ENCODE assay signal across 9 mouse cellular contexts in genomic region chr13:34398061-34398787, GRCm38 (mm10). TPM values are rescaled to one million over a fixed set of nuclear protein-coding genes. Genes with fewer than 3 reads are reported as not detected.
A peak's percentile ranks its signal among the peaks of the same experiment; 100 is the strongest.
DNase-seq lines count a peak whose midpoint lies in the region; ATAC-seq and TF ChIP-seq lines count a peak whose summit lies in the region.
"Had no signal": no experiment of that assay in that cellular context is flagged by ENCODE, and none has a peak within 500 bp of the region (broad histone marks: within the 10 kb centered on the region; RNA-seq: fewer than 3 reads in every experiment).

No protein-coding gene starts in this region.

- H3K4me1 ChIP-seq in heart, embryonic 13.5 days = peaks cover 8% of the 10 kb centered on the region; the same call in 1 of the 2 replicates
- H3K4me1 ChIP-seq in heart, postnatal 0 days (ENCODE audit: control insufficient read depth, insufficient read depth) = no peaks in the 10 kb centered on the region
- H3K4me1 ChIP-seq in lung, embryonic 14.5 days (ENCODE audit: insufficient read depth) = no peaks in the 10 kb centered on the region
- H3K4me1 ChIP-seq in thymus, adult 2 months (replicated peaks; ENCODE audit: control insufficient read depth, insufficient read depth, low read length) = peaks cover 4% of the 10 kb centered on the region; the same call in 1 of the 2 replicates
- H3K4me1 ChIP-seq: forebrain, embryonic 15.5 days had no signal

- 0 out of 2 replicates have a peak overlapping the region, but pooled peaks have one; percentile 37 for H3K27ac ChIP-seq in heart, embryonic 13.5 days (replicated peaks)
- peak overlapping the region; percentile 30; the same call in 1 of the 2 replicates for H3K27ac ChIP-seq in heart, postnatal 0 days (ENCODE audit: low read depth)
- no peak overlapping the region for H3K27ac ChIP-seq in lung, embryonic 14.5 days (ENCODE audit: low read depth)
- H3K27ac ChIP-seq in thymus, adult 2 months (ENCODE audit: control insufficient read depth, insufficient read depth, low read length) = no peak overlapping the region
- H3K27ac ChIP-seq: forebrain, embryonic 15.5 days had no signal

- H3K4me2 ChIP-seq in heart, embryonic 13.5 days = no peak overlapping the region
- no peak overlapping the region for H3K4me2 ChIP-seq in heart, postnatal 0 days (ENCODE audit: low read depth, low read length)
- H3K4me2 ChIP-seq in lung, embryonic 14.5 days = no peak overlapping the region
- H3K4me2 ChIP-seq: forebrain, embryonic 15.5 days had no signal

- intact Hi-C loops in heart, postnatal 36 days (cut with DNase I) = no loop called here

- H3K9ac ChIP-seq in heart, embryonic 13.5 days = no peak overlapping the region
- no peak overlapping the region for H3K9ac ChIP-seq in heart, postnatal 0 days (replicated peaks; ENCODE audit: low read depth, low read length)
- H3K9ac ChIP-seq in lung, embryonic 14.5 days = no peak overlapping the region
- H3K9ac ChIP-seq: forebrain, embryonic 15.5 days had no signal

- no peak for ATAC-seq in heart, embryonic 13.5 days (ENCODE audit: extremely low read depth, insufficient number of reproducible peaks, low FRiP score, low TSS enrichment)
- 0 out of 2 replicates have a peak, but pooled peaks have one; percentile 44 for ATAC-seq in heart, postnatal 0 days (ENCODE audit: insufficient read depth, low read depth)
- ATAC-seq in lung, embryonic 14.5 days (ENCODE audit: insufficient read depth) = peak; percentile 63; the same call in 1 of the 2 replicates
- ATAC-seq in cerebellum, adult (ENCODE audit: insufficient number of reproducible peaks, low FRiP score, low TSS enrichment) = no peak
- ATAC-seq: forebrain, embryonic 15.5 days had no signal

- TF ChIP-seq CTCF in heart, postnatal 0 days (IDR thresholded peaks at IDR 0.05; ENCODE audit: low read depth) = no peak
- TF ChIP-seq CTCF in lung, embryonic 14.5 days (IDR thresholded peaks at IDR 0.05; ENCODE audit: low read depth) = no peak
- no peak for TF ChIP-seq CTCF in thymus, adult 2 months (IDR thresholded peaks at IDR 0.05; ENCODE audit: borderline replicate concordance, control insufficient read depth, extremely low read depth, insufficient read depth, low read length, poor library complexity)

- no peak for TF ChIP-seq POLR2A in thymus, adult 2 months (IDR thresholded peaks at IDR 0.05; ENCODE audit: control insufficient read depth, extremely low read depth, insufficient read depth, low read length, poor library complexity)

- H3K9me3 ChIP-seq in heart, embryonic 13.5 days = no peaks in the 10 kb centered on the region
- no peaks in the 10 kb centered on the region for H3K9me3 ChIP-seq in heart, postnatal 0 days (replicated peaks; ENCODE audit: control insufficient read depth, low read length)
- no peaks in the 10 kb centered on the region for H3K9me3 ChIP-seq in lung, embryonic 14.5 days (ENCODE audit: low read depth, low read length)
- H3K9me3 ChIP-seq: forebrain, embryonic 15.5 days had no signal

- H3K27me3 ChIP-seq in heart, embryonic 13.5 days (replicated peaks) = no peaks in the 10 kb centered on the region
- H3K27me3 ChIP-seq in heart, postnatal 0 days (ENCODE audit: control insufficient read depth, insufficient read depth, low read length) = no peaks in the 10 kb centered on the region
- H3K27me3 ChIP-seq in lung, embryonic 14.5 days (ENCODE audit: insufficient read depth, low read length) = no peaks in the 10 kb centered on the region
- H3K27me3 ChIP-seq in thymus, adult 2 months (ENCODE audit: control insufficient read depth, insufficient read depth, low read length) = no peaks in the 10 kb centered on the region
- H3K27me3 ChIP-seq: forebrain, embryonic 15.5 days had no signal

- no peak overlapping the region for H3K4me3 ChIP-seq in heart, embryonic 13.5 days
- H3K4me3 ChIP-seq in heart, postnatal 0 days (ENCODE audit: low read depth, low read length) = no peak overlapping the region
- no peak overlapping the region for H3K4me3 ChIP-seq in lung, embryonic 14.5 days (ENCODE audit: low read depth, low read length)
- H3K4me3 ChIP-seq in thymus, adult 2 months (ENCODE audit: control insufficient read depth, insufficient read depth, low read length) = no peak overlapping the region
- H3K4me3 ChIP-seq: forebrain, embryonic 15.5 days had no signal

- no peak for DNase-seq in heart, postnatal 36 days
- peak; percentile 57 for DNase-seq in NIH3T3 (ENCODE audit: low read depth)
- no peak for DNase-seq in heart, postnatal 0 days (ENCODE audit: low spot score)
- DNase-seq in lung, embryonic 14.5 days = peak; percentile 47
- DNase-seq in cerebellum, postnatal 4 days (ENCODE audit: low spot score in 2 of 2) = no peak
- DNase-seq in thymus, adult 2 months = no peak

- TF ChIP-seq EP300 in heart, postnatal 0 days (IDR thresholded peaks at IDR 0.05; ENCODE audit: low read depth) = no peak

- no peaks in the 10 kb centered on the region for H3K36me3 ChIP-seq in heart, embryonic 13.5 days
- H3K36me3 ChIP-seq in heart, postnatal 0 days (replicated peaks; ENCODE audit: control insufficient read depth, insufficient read depth, low read length) = no peaks in the 10 kb centered on the region
- no peaks in the 10 kb centered on the region for H3K36me3 ChIP-seq in lung, embryonic 14.5 days (ENCODE audit: insufficient read depth)
- no peaks in the 10 kb centered on the region for H3K36me3 ChIP-seq in thymus, adult 2 months (ENCODE audit: control insufficient read depth, insufficient read depth, low read length)
- H3K36me3 ChIP-seq: forebrain, embryonic 15.5 days had no signal

- WGBS in heart, embryonic 13.5 days = 36% methylated on average over 10 of the region's 10 CpGs
- WGBS in heart, postnatal 0 days = 38% methylated on average over 10 of the region's 10 CpGs
- 26% methylated on average over 10 of the region's 10 CpGs for WGBS in lung, embryonic 14.5 days
- WGBS in thymus, adult 2 months = 22% methylated on average over 10 of the region's 10 CpGs

RNA-seq across cellular contexts. Expression of gene Slc22a23, which starts 53.2 kb away (rescaled TPM):
- 4.5 and 5.5 TPM in 2 replicates for polyA plus RNA-seq in heart, embryonic 13.5 days (2015; fragmentation: Nextera tagmentation; extraction: Ambion mirVana)
- 10 to 100 TPM in 1 of 2 experiments, 1 to 10 TPM in 1; 8.6 to 11.9 TPM for total RNA-seq in heart, postnatal 36 days (2021)
- 13.9 and 18.9 TPM in 2 replicates for total RNA-seq in heart, postnatal 0 days (2014; rRNA removed; ENCODE audit: low replicate concordance)
- 1.4 and 1.5 TPM in 2 replicates for polyA plus RNA-seq in heart, postnatal 0 days (2015; fragmentation: Nextera tagmentation; extraction: Ambion mirVana)
- polyA plus RNA-seq in lung, embryonic 14.5 days (2014; fragmentation: Nextera tagmentation; extraction: Ambion mirVana) = 6.7 and 7.5 TPM in 2 replicates
- polyA plus RNA-seq in thymus, adult 2 months (2012; rRNA removed) = 9.4 and 12.7 TPM in 2 replicates

Comparison
In these comparisons a context has a peak if more than half of its experiments do, and no peak if none do; other contexts are left out.
1. ATAC-seq: peak in heart, postnatal 0 days (single experiment) and lung, embryonic 14.5 days (single experiment); none in heart, embryonic 13.5 days (single experiment) and cerebellum, adult (single experiment).
2. H3K27ac ChIP-seq: peak in heart, embryonic 13.5 days (single experiment) and heart, postnatal 0 days (single experiment); none in lung, embryonic 14.5 days (single experiment) and thymus, adult 2 months (single experiment).
3. DNase-seq: peak in NIH3T3 (single experiment) and lung, embryonic 14.5 days (single experiment); none in heart, postnatal 36 days (0 of 2), heart, postnatal 0 days (single experiment), cerebellum, postnatal 4 days (0 of 2) and thymus, adult 2 months (single experiment).